Mouse (Mus musculus): ENCODE measurements at regions not wholly inside any gene's neighbourhood (a gene's known extent, or its start where the extent isn't known, plus 50 kb on each side); places are given as distances from the start of the nearest gene placed in this dataset.

DNA sequence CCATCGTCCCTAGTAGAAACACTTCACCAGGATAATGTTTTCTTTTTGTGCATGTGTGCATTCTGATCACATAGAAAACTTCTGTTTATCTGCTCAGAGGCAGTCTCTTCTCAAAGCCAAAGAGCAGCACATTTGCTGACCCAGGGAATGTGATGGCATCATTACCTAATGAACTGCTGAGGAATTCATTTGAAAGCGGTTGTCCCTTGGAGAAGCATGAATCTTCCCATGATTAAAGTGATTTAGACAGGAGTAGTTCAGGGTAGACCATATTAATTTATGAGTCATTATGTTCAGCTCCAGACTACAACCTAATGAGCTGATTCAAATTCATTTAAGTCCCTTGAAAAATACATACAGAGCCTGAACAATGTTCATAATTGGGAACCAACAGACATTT lies 271.1 kb upstream of the Arpp21 start:
- no peak overlapping the region for H3K4me3 ChIP-seq (ENCODE audit: insufficient read depth, low read length)
- H3K4me1 ChIP-seq (ENCODE audit: control insufficient read depth, insufficient read depth, low read length), result no peaks in the 10 kb centered on the region
- no peak overlapping the region for H3K27ac ChIP-seq (ENCODE audit: insufficient read depth, low read length)
- TF ChIP-seq POLR2A (IDR thresholded peaks at IDR 0.05; ENCODE audit: extremely low read depth, insufficient read depth, low read length) (no peak), CTCF (IDR thresholded peaks at IDR 0.05; ENCODE audit: extremely low read depth, insufficient read depth, low read length) (no peak)

DNA sequence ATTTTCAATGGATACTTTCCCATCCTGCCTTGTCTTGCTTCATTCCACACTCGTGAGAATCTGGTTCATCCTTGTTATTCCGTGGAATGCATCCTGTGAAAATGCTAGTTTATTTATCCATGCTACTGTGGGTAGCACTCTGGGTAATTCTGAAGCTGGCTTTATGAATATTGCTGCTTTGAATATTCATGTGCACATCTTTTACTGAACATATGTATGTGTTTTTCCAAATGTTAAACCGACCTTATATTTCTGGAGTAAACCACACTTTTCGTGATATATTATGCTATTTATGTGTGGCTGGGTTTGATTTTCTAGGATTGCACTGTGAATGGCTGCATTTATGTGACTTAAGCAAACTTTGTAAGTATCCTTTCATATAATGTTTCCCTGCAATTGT lies 262.9 kb upstream of the Arpp21 start:
- Histone ChIP-seq H3K27ac (ENCODE audit: insufficient read depth, low read length) (peak overlapping the region; percentile 71; the same call in 1 of the 2 replicates), H3K4me1 (ENCODE audit: control insufficient read depth, insufficient read depth, low read length) (peaks cover 6% of the 10 kb centered on the region), H3K4me3 (ENCODE audit: insufficient read depth, low read length) (no peak overlapping the region)
- TF ChIP-seq CTCF (IDR thresholded peaks at IDR 0.05; ENCODE audit: extremely low read depth, insufficient read depth, low read length) (no peak), POLR2A (IDR thresholded peaks at IDR 0.05; ENCODE audit: extremely low read depth, insufficient read depth, low read length) (no peak)

DNA sequence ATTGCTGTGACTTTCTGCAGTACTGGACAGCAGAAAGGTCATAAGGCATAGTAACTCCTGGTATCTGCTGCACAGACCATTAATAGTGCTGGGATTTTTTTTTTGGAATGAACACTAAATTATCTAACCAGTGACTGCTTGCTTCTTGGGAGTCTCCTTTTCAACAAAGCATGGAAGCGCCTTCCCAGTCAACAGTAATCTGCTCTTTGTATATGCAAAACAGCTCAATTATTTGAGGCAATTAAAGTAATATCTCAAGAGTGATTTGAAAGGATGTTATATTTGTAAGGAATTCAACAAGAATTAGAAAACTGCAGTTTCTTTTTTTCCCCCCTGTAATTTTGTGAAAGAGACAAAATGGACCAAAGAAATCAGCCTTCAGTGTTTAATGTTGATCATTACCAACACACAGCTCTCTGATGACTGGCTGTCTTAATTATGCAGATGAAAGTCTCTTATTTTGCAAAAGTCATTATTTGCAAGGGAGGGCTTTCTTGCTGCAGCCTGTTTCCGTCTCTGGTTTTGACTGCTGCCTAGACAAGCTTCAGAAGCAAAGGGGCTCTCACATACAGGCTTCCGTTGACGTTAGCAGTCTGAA lies 260.3 kb upstream of the Arpp21 start:
- Histone ChIP-seq H3K27ac (ENCODE audit: insufficient read depth, low read length) (no peak overlapping the region), H3K4me1 (ENCODE audit: control insufficient read depth, insufficient read depth, low read length) (peaks cover 6% of the 10 kb centered on the region), H3K4me3 (ENCODE audit: insufficient read depth, low read length) (no peak overlapping the region)
- TF ChIP-seq CTCF (IDR thresholded peaks at IDR 0.05; ENCODE audit: extremely low read depth, insufficient read depth, low read length) (no peak), POLR2A (IDR thresholded peaks at IDR 0.05; ENCODE audit: extremely low read depth, insufficient read depth, low read length) (no peak)

DNA sequence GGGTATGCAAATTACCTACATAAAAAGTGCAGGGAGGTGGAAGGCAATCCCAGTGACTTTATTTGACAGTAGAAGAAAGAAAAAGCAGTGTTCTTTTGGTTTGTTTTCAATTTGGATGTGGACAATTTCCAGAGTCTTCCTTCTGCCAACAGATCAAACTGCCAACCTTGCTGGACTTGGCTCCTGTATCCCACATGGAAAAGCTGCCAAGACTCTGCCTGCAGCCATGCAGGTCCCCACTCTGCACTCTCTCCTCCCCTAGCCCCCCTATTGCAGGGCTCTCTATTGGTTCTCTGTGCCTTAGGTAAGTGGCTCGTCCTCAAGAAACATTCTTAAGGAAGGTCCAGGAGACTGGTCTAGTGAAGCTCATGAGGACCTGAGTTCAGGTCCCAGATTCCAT lies 255.2 kb upstream of the Arpp21 start:
- Histone ChIP-seq H3K27ac (ENCODE audit: insufficient read depth, low read length) (no peak overlapping the region), H3K4me3 (ENCODE audit: insufficient read depth, low read length) (no peak overlapping the region), H3K4me1 (ENCODE audit: control insufficient read depth, insufficient read depth, low read length) (peaks cover 2% of the 10 kb centered on the region; the same call in 1 of the 2 replicates)
- TF ChIP-seq POLR2A (IDR thresholded peaks at IDR 0.05; ENCODE audit: extremely low read depth, insufficient read depth, low read length), result no peak
- TF ChIP-seq CTCF (IDR thresholded peaks at IDR 0.05; ENCODE audit: extremely low read depth, insufficient read depth, low read length), result no peak

DNA sequence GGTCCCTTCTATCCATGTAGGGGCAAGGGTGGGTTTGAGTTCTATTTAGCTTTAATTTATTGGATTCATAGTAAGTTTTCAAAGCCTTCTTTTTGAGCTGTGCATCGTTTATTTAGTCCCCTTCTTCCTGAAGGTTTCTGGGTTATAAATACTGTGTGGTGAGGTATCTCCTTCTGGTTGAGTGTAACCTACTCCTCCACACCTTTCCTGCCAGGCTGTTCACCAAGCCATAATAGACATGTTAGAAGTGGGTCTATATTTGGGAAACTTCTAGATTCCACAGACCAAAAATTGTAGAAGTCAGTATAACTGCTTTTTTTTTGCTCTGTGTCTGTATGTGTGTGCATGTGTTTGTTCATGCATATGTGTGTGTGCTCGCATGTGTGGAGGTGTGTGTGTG lies 240.9 kb upstream of the Arpp21 start:
- TF ChIP-seq POLR2A (IDR thresholded peaks at IDR 0.05; ENCODE audit: extremely low read depth, insufficient read depth, low read length) (no peak), CTCF (IDR thresholded peaks at IDR 0.05; ENCODE audit: extremely low read depth, insufficient read depth, low read length) (no peak)

DNA sequence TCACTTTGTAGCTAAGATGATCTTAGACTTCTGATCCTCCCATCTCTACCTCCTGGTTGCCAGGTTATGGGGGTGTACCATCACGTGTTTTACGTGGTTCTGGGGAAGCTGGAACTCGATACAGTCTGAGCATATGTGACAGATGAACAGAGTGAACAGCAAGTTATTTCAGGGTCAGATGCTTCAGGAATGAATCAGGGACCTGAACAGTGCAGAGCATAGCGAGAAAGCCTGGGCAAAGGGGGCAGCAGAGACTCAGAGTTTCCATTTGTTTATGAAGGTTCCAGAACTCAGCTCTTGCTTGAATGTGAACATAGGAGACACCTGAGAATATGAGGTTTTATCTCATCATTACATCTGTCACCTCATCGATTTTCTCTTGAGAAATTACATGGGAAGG lies 221.9 kb upstream of the Arpp21 start:
- peak; percentile 13; the same call in 1 of the 2 replicates for TF ChIP-seq CTCF (IDR thresholded peaks at IDR 0.05; ENCODE audit: extremely low read depth, insufficient read depth, low read length)
- no peak for TF ChIP-seq POLR2A (IDR thresholded peaks at IDR 0.05; ENCODE audit: extremely low read depth, insufficient read depth, low read length)
- Histone ChIP-seq H3K27ac (ENCODE audit: insufficient read depth, low read length) (no peak overlapping the region), H3K4me3 (ENCODE audit: insufficient read depth, low read length) (no peak overlapping the region), H3K4me1 (ENCODE audit: control insufficient read depth, insufficient read depth, low read length) (no peaks in the 10 kb centered on the region)

More for the DNA sequence above, 240.9 kb upstream of the Arpp21 start:
- Histone ChIP-seq H3K4me3 (ENCODE audit: insufficient read depth, low read length) (no peak overlapping the region), H3K4me1 (ENCODE audit: control insufficient read depth, insufficient read depth, low read length) (no peaks in the 10 kb centered on the region), H3K27ac (ENCODE audit: insufficient read depth, low read length) (0 out of 2 replicates have a peak overlapping the region, but pooled peaks have one; percentile 81)

DNA sequence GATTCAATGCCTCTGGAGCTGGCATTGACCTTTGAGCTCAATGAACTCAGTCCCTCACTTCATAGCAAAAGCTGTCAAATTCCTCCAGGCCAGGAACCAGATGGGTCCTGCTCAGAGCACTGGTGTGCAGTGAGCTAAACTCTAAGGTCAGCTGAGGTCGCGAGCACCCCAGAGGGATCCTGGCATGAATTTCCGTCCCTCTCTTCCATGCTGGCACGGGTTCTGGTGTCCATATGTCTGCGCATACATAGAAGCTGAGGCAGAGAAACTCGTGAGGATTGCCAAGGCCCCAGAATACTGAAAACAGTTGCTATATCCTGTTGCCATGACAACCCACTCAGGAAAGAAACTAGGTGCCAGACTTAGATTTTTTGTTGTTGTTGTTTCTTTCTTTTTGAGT lies 219.0 kb upstream of the Arpp21 start:
- no peak for TF ChIP-seq CTCF (IDR thresholded peaks at IDR 0.05; ENCODE audit: extremely low read depth, insufficient read depth, low read length)
- no peak for TF ChIP-seq POLR2A (IDR thresholded peaks at IDR 0.05; ENCODE audit: extremely low read depth, insufficient read depth, low read length)

DNA sequence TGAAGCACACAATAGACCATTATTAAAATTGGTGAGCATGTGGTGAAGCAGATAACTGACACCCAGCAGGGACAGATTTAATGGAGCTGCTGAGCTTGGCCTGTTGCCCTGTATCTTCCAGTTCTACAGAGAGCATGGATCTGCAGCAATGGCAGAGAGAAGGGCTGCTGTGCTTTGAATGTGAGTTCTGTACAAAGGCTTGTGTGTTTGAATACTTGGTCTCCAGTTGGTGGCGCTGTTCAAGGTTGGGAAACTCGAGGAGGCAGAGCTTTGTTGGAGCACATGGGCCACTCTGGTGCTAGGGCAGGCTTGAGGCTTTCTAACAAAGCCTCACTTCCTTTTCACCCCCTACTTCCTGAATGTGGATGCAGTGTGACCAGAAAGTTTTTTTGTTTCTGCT lies 211.8 kb upstream of the Arpp21 start:
- Histone ChIP-seq H3K4me1 (ENCODE audit: control insufficient read depth, insufficient read depth, low read length) (peaks cover 3% of the 10 kb centered on the region), H3K27ac (ENCODE audit: insufficient read depth, low read length) (no peak overlapping the region), H3K4me3 (ENCODE audit: insufficient read depth, low read length) (no peak overlapping the region)
- TF ChIP-seq POLR2A (IDR thresholded peaks at IDR 0.05; ENCODE audit: extremely low read depth, insufficient read depth, low read length) (no peak), CTCF (IDR thresholded peaks at IDR 0.05; ENCODE audit: extremely low read depth, insufficient read depth, low read length) (0 out of 2 replicates have a peak, but pooled peaks have one; percentile 18)

More for the DNA sequence above, 219.0 kb upstream of the Arpp21 start:
- Histone ChIP-seq H3K27ac (ENCODE audit: insufficient read depth, low read length) (0 out of 2 replicates have a peak overlapping the region, but pooled peaks have one; percentile 24), H3K4me1 (ENCODE audit: control insufficient read depth, insufficient read depth, low read length) (no peaks in the 10 kb centered on the region), H3K4me3 (ENCODE audit: insufficient read depth, low read length) (no peak overlapping the region)

DNA sequence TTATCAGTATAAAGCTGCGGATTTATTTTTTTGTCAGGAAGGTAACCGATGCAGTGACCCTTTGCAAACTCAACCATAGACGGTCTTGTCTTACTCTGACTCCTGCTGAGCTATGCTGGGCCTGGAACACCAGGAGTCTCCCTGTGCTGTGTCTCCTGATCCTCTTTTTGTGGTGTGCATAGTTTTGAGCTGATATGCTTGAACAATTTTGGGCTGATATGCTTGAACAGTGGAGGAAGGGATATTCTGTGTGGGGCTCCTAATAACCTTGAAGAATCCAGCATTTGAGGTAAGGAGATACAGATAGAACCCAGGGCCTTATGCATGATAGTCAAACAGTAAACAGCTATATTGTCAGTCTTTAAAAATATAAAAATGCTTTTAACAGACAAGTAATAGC lies 211.2 kb upstream of the Arpp21 start:
- H3K4me1 ChIP-seq (ENCODE audit: control insufficient read depth, insufficient read depth, low read length), result peaks cover 3% of the 10 kb centered on the region
- no peak overlapping the region for H3K4me3 ChIP-seq (ENCODE audit: insufficient read depth, low read length)
- H3K27ac ChIP-seq (ENCODE audit: insufficient read depth, low read length), result no peak overlapping the region; the same call in 1 of the 2 replicates
- TF ChIP-seq POLR2A (IDR thresholded peaks at IDR 0.05; ENCODE audit: extremely low read depth, insufficient read depth, low read length), result no peak
- no peak for TF ChIP-seq CTCF (IDR thresholded peaks at IDR 0.05; ENCODE audit: extremely low read depth, insufficient read depth, low read length)

DNA sequence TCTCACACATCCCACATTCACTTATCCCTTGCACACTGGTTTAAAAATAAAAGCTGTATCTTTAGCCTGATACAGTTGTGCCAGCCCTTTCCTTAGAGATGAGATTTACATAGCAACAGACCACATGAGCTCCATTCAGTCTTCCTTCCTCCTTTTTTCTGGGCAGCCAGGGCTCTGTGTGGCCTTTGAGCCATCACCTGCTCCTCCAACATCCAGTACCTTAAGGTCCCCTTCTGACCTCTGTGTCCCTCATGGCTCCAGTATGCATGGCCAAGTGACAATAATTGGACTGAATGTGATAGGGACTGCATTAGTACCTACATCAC lies 210.3 kb upstream of the Arpp21 start:
- Histone ChIP-seq H3K4me1 (ENCODE audit: control insufficient read depth, insufficient read depth, low read length) (peaks cover 3% of the 10 kb centered on the region), H3K27ac (ENCODE audit: insufficient read depth, low read length) (no peak overlapping the region), H3K4me3 (ENCODE audit: insufficient read depth, low read length) (no peak overlapping the region)
- TF ChIP-seq CTCF (IDR thresholded peaks at IDR 0.05; ENCODE audit: extremely low read depth, insufficient read depth, low read length), result no peak
- no peak for TF ChIP-seq POLR2A (IDR thresholded peaks at IDR 0.05; ENCODE audit: extremely low read depth, insufficient read depth, low read length)
